Comparison of ENCODE assay signal across 14 mouse cellular contexts in the genomic region with DNA sequence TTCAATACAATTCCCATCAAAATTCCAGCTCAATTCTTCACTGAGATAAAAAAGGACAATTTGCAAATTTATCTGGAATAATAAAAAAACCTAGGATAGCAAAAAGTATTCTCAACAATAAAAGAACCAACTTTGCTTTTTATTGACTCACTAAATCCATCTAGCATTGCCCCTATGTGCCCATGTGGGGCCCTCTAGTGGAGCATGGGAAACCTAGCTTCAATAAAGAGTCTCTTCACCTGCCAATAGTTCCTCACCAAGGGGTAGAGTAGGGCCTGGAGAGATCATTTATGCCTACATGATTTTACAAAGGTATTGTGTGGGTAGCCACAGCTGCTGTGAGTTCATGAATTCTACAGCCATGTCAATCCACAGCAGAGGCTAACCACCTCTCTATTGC.
DNase-seq lines count a peak whose midpoint lies in the region; ATAC-seq and TF ChIP-seq lines count a peak whose summit lies in the region.
"Had no signal": no experiment of that assay in that cellular context is flagged by ENCODE, and none has a peak within 500 bp of the region (broad histone marks: within the 10 kb centered on the region; RNA-seq: fewer than 3 reads in every experiment).

No protein-coding gene starts in this region.

- intact Hi-C loops in left cerebral cortex, postnatal 10 days (cut with DNase I), result no loop called here

- peak; percentile 59 for TF ChIP-seq CTCF in kidney, postnatal 0 days (IDR thresholded peaks at IDR 0.05; ENCODE audit: low read depth)
- TF ChIP-seq CTCF in cortical plate, adult 2 months (IDR thresholded peaks at IDR 0.05; ENCODE audit: extremely low read depth, insufficient read depth, low read length), result peak; percentile 23; the same call in 1 of the 2 replicates

- no peaks in the 10 kb centered on the region for H3K9me3 ChIP-seq in kidney, postnatal 0 days (replicated peaks; ENCODE audit: low read length)
- H3K9me3 ChIP-seq in ES-E14 (ENCODE audit: control insufficient read depth, insufficient read depth, low read depth, low read length), result no peaks in the 10 kb centered on the region
- no peaks in the 10 kb centered on the region for H3K9me3 ChIP-seq in midbrain, embryonic 10.5 days (replicated peaks)
- H3K9me3 ChIP-seq: heart, embryonic 12.5 days; limb, embryonic 13.5 days had no signal

- no peak overlapping the region for H3K4me3 ChIP-seq in kidney, postnatal 0 days (replicated peaks; ENCODE audit: low read depth, low read length)
- H3K4me3 ChIP-seq in ES-E14 (ENCODE audit: insufficient read depth in 1 of 2, low read depth in 1 of 2, low read length in 2 of 2, poor library complexity in 1 of 2, severe bottlenecking in 1 of 2), result no peak overlapping the region
- no peak overlapping the region for H3K4me3 ChIP-seq in cortical plate, adult 2 months (ENCODE audit: insufficient read depth, low read length)
- no peak overlapping the region for H3K4me3 ChIP-seq in midbrain, embryonic 10.5 days
- H3K4me3 ChIP-seq: heart, embryonic 12.5 days; limb, embryonic 13.5 days had no signal

- H3K27me3 ChIP-seq in kidney, postnatal 0 days (ENCODE audit: insufficient read depth, low read length), result no peaks in the 10 kb centered on the region
- no peaks in the 10 kb centered on the region for H3K27me3 ChIP-seq in midbrain, embryonic 10.5 days (ENCODE audit: low read depth, poor library complexity, severe bottlenecking)
- H3K27me3 ChIP-seq: heart, embryonic 12.5 days; limb, embryonic 13.5 days had no signal

- no peaks in the 10 kb centered on the region for H3K4me1 ChIP-seq in kidney, postnatal 0 days (replicated peaks; ENCODE audit: insufficient read depth, low read length)
- no peaks in the 10 kb centered on the region for H3K4me1 ChIP-seq in ES-E14 (ENCODE audit: control insufficient read depth in 2 of 2, insufficient read depth in 2 of 2, low read length in 2 of 2, poor library complexity in 1 of 2)
- H3K4me1 ChIP-seq in cortical plate, adult 2 months (ENCODE audit: control insufficient read depth, insufficient read depth, low read length), result no peaks in the 10 kb centered on the region
- H3K4me1 ChIP-seq in midbrain, embryonic 10.5 days, result no peaks in the 10 kb centered on the region

- H3K9ac ChIP-seq in kidney, postnatal 0 days (ENCODE audit: low read depth, low read length), result no peak overlapping the region
- H3K9ac ChIP-seq in ES-E14 (ENCODE audit: insufficient read depth, low read depth, low read length, poor library complexity, severe bottlenecking), result no peak overlapping the region
- H3K9ac ChIP-seq: heart, embryonic 12.5 days; limb, embryonic 13.5 days had no signal

- peak; percentile 5 for DNase-seq in kidney, postnatal 0 days (ENCODE audit: low spot score)
- DNase-seq in kidney, adult 18-20 months, result no peak
- peak; percentile 4 to 5 for DNase-seq in B cell, adult 2 months
- peak; percentile 7 for DNase-seq in ES-E14 (ENCODE audit: low read depth, low spot score)
- DNase-seq in kidney, postnatal 4 days, result no peak
- DNase-seq in midbrain, embryonic 10.5 days (ENCODE audit: low spot score), result no peak
- DNase-seq in left cerebral cortex, postnatal 10 days (ENCODE audit: extremely low spot score in 1 of 2, low spot score in 2 of 2), result no peak
- DNase-seq: right cerebral cortex, postnatal 4 days; thymus, adult 18-20 months had no signal

- no peak for ATAC-seq in kidney, postnatal 0 days (replicated peaks; ENCODE audit: low FRiP score, low read depth)
- ATAC-seq: activated CD4-positive, CD25-positive, alpha-beta regulatory T cell, adult 4 months; forebrain, embryonic 16.5 days had no signal

- TF ChIP-seq POLR2A in cortical plate, adult 2 months (IDR thresholded peaks at IDR 0.05; ENCODE audit: extremely low read depth, insufficient read depth, low read length), result no peak

- no peak overlapping the region for H3K4me2 ChIP-seq in kidney, postnatal 0 days (ENCODE audit: low read length)
- H3K4me2 ChIP-seq: heart, embryonic 12.5 days; limb, embryonic 13.5 days had no signal

- in situ Hi-C loops in ES-E14 (cut with MboI; ENCODE audit: low sequenced_read_pairs in 2 of 2, unreplicated experiment in 2 of 2), result no loop called here

- H3K36me3 ChIP-seq in kidney, postnatal 0 days (ENCODE audit: insufficient read depth, low read length), result no peaks in the 10 kb centered on the region
- H3K36me3 ChIP-seq in ES-E14 (ENCODE audit: control insufficient read depth, insufficient read depth, low read length, poor library complexity, severe bottlenecking), result no peaks in the 10 kb centered on the region
- H3K36me3 ChIP-seq in midbrain, embryonic 10.5 days, result peaks cover 9% of the 10 kb centered on the region; the same call in 1 of the 2 replicates

- no peak overlapping the region for H3K27ac ChIP-seq in kidney, postnatal 0 days
- H3K27ac ChIP-seq in ES-E14 (ENCODE audit: insufficient read depth, low read depth, low read length, poor library complexity, severe bottlenecking), result no peak overlapping the region
- no peak overlapping the region for H3K27ac ChIP-seq in cortical plate, adult 2 months (ENCODE audit: insufficient read depth, low read length)
- no peak overlapping the region for H3K27ac ChIP-seq in midbrain, embryonic 10.5 days (replicated peaks)
- H3K27ac ChIP-seq: limb, embryonic 13.5 days had no signal

TF ChIP-seq in ES-E14, 5 proteins besides CTCF, POLR2A, EP300 and RAD21:
- TF ChIP-seq CHD2 (IDR thresholded peaks at IDR 0.05; ENCODE audit: low read depth, low read length) (no peak), ZC3H11A (IDR thresholded peaks at IDR 0.05; ENCODE audit: borderline replicate concordance, low read depth, low read length) (no peak), HCFC1 (IDR thresholded peaks at IDR 0.05; ENCODE audit: borderline replicate concordance, insufficient read depth, low read length) (no peak), ZNF384 (IDR thresholded peaks at IDR 0.05; ENCODE audit: low read depth, low read length) (no peak), MAFK (IDR thresholded peaks at IDR 0.05; ENCODE audit: insufficient read depth, low read depth, low read length) (no peak)

Comparison
In these comparisons a context has a peak if more than half of its experiments do, and no peak if none do; other contexts are left out.
1. DNase-seq: peak in kidney, postnatal 0 days (single experiment), B cell, adult 2 months (2 of 2) and ES-E14 (single experiment); none in kidney, adult 18-20 months (single experiment), kidney, postnatal 4 days (0 of 2), midbrain, embryonic 10.5 days (single experiment) and left cerebral cortex, postnatal 10 days (0 of 2).